Comparison of ENCODE assay signal across 32 mouse cellular contexts in the genomic region with DNA sequence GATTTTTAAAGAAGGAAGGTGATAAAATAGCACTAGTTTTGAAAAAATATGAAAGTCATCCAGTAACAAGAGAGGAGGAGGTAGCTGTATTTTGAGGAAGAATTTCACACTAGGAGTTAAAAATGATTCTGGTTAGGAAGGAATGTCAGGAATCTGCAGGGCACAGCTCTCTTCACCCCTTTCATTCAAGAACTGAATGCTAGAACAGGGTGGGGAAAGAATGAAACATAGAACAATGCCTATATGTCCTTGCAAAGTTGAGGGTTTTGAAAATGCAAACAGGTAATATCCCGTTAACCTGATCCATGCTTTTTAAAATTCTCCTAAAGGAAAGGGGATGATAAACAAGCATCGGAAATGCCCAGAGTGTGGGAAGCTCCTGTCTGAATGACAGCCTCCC. TPM values are rescaled to one million over a fixed set of nuclear protein-coding genes. Genes with fewer than 3 reads are reported as not detected.
DNase-seq lines count a peak whose midpoint lies in the region; ATAC-seq and TF ChIP-seq lines count a peak whose summit lies in the region.
"Had no signal": no experiment of that assay in that cellular context is flagged by ENCODE, and none has a peak within 500 bp of the region (broad histone marks: within the 10 kb centered on the region; RNA-seq: fewer than 3 reads in every experiment).

No protein-coding gene starts in this region.

- H3K4me2 ChIP-seq in heart, embryonic 16.5 days (ENCODE audit: low read depth, low read length), result peak overlapping the region; percentile 18; the same call in 1 of the 2 replicates
- H3K4me2 ChIP-seq in lung, postnatal 0 days (replicated peaks; ENCODE audit: low read depth, low read length), result no peak overlapping the region
- H3K4me2 ChIP-seq: embryonic facial prominence, embryonic 12.5 days; forebrain, embryonic 15.5 days; hindbrain, embryonic 15.5 days; kidney, embryonic 15.5 days; liver, embryonic 12.5 days; midbrain, embryonic 12.5 days; neural tube, embryonic 13.5 days had no signal

- H3K4me3 ChIP-seq in heart, embryonic 16.5 days (ENCODE audit: low read length), result no peak overlapping the region
- no peak overlapping the region for H3K4me3 ChIP-seq in lung, postnatal 0 days (ENCODE audit: low read depth, low read length)
- no peak overlapping the region for H3K4me3 ChIP-seq in limb, embryonic 10.5 days
- H3K4me3 ChIP-seq: embryonic facial prominence, embryonic 12.5 days; forebrain, embryonic 10.5 days; forebrain, embryonic 15.5 days; heart, embryonic 10.5 days; hindbrain, embryonic 10.5 days; hindbrain, embryonic 15.5 days; kidney, embryonic 15.5 days; liver, embryonic 12.5 days; megakaryocyte, embryonic 14.5 days; midbrain, embryonic 12.5 days; neural tube, embryonic 13.5 days had no signal

- no peak for DNase-seq in heart, adult 8-10 months (ENCODE audit: low spot score)
- peak; percentile 55 for DNase-seq in lung, postnatal 0 days (ENCODE audit: low spot score)
- DNase-seq in lung, postnatal 4 days, result no peak
- DNase-seq in ZHBTc4 (ENCODE audit: low read depth, low spot score), result peak; percentile 49
- DNase-seq in embryo, embryonic 9.5 days (ENCODE audit: extremely low spot score), result no peak
- no peak for DNase-seq in limb, embryonic 10.5 days (ENCODE audit: low spot score)
- DNase-seq: adrenal gland, adult 8-10 months; B cell, adult 2 months; cerebellum, adult 8-10 months; cerebellum, postnatal 25 days; heart, postnatal 10 days; kidney, adult 11 months; kidney, postnatal 4 days; liver, postnatal 0 days; lung, postnatal 36 days; right cerebral cortex, postnatal 4 days; thymus, adult 18-20 months; thymus, postnatal 36 days had no signal

- 25% methylated on average over 2 of the region's 2 CpGs for WGBS in heart, embryonic 16.5 days
- 20% methylated on average over 2 of the region's 2 CpGs for WGBS in lung, postnatal 0 days
- 73% methylated on average over 2 of the region's 2 CpGs for WGBS in limb, embryonic 10.5 days

- H3K27ac ChIP-seq in heart, embryonic 16.5 days (ENCODE audit: low read length), result no peak overlapping the region; the same call in 1 of the 2 replicates
- H3K27ac ChIP-seq in lung, postnatal 0 days (ENCODE audit: low read length), result no peak overlapping the region
- H3K27ac ChIP-seq in limb, embryonic 10.5 days, result no peak overlapping the region
- H3K27ac ChIP-seq: embryonic facial prominence, embryonic 12.5 days; forebrain, embryonic 15.5 days; hindbrain, embryonic 10.5 days; hindbrain, embryonic 15.5 days; kidney, embryonic 15.5 days; liver, embryonic 12.5 days; midbrain, embryonic 12.5 days; neural tube, embryonic 13.5 days; stomach, postnatal 0 days had no signal

- no peak; the same call in 1 of the 2 replicates for TF ChIP-seq EP300 in lung, postnatal 0 days (IDR thresholded peaks at IDR 0.05)

- H3K27me3 ChIP-seq in heart, embryonic 16.5 days (ENCODE audit: control insufficient read depth, insufficient read depth, low read length), result no peaks in the 10 kb centered on the region
- H3K27me3 ChIP-seq in lung, postnatal 0 days (replicated peaks; ENCODE audit: insufficient read depth, low read length), result no peaks in the 10 kb centered on the region
- H3K27me3 ChIP-seq in limb, embryonic 10.5 days (ENCODE audit: low read depth, poor library complexity, severe bottlenecking), result no peaks in the 10 kb centered on the region
- H3K27me3 ChIP-seq: embryonic facial prominence, embryonic 12.5 days; forebrain, embryonic 15.5 days; hindbrain, embryonic 15.5 days; kidney, embryonic 15.5 days; midbrain, embryonic 12.5 days; neural tube, embryonic 13.5 days had no signal

- H3K9me3 ChIP-seq in heart, embryonic 16.5 days (replicated peaks; ENCODE audit: control insufficient read depth, low read length), result no peaks in the 10 kb centered on the region
- H3K9me3 ChIP-seq in lung, postnatal 0 days (ENCODE audit: low read length), result no peaks in the 10 kb centered on the region
- H3K9me3 ChIP-seq in limb, embryonic 10.5 days (replicated peaks), result no peaks in the 10 kb centered on the region
- H3K9me3 ChIP-seq: embryonic facial prominence, embryonic 12.5 days; forebrain, embryonic 10.5 days; forebrain, embryonic 15.5 days; heart, embryonic 10.5 days; hindbrain, embryonic 10.5 days; hindbrain, embryonic 15.5 days; kidney, embryonic 15.5 days; liver, embryonic 12.5 days; megakaryocyte, embryonic 14.5 days; midbrain, embryonic 12.5 days; neural tube, embryonic 13.5 days had no signal

- H3K36me3 ChIP-seq in heart, embryonic 16.5 days (ENCODE audit: control insufficient read depth, insufficient read depth), result no peaks in the 10 kb centered on the region
- no peaks in the 10 kb centered on the region for H3K36me3 ChIP-seq in lung, postnatal 0 days (ENCODE audit: insufficient read depth, low read length)
- no peaks in the 10 kb centered on the region for H3K36me3 ChIP-seq in limb, embryonic 10.5 days
- H3K36me3 ChIP-seq: embryonic facial prominence, embryonic 12.5 days; forebrain, embryonic 10.5 days; forebrain, embryonic 15.5 days; heart, embryonic 10.5 days; hindbrain, embryonic 10.5 days; hindbrain, embryonic 15.5 days; kidney, embryonic 15.5 days; liver, embryonic 12.5 days; midbrain, embryonic 12.5 days; neural tube, embryonic 13.5 days had no signal

- TF ChIP-seq CTCF in lung, postnatal 0 days (IDR thresholded peaks at IDR 0.05), result no peak

- H3K4me1 ChIP-seq in heart, embryonic 16.5 days (ENCODE audit: control insufficient read depth, insufficient read depth, low read length), result peaks cover 17% of the 10 kb centered on the region
- no peaks in the 10 kb centered on the region; the same call in 1 of the 2 replicates for H3K4me1 ChIP-seq in lung, postnatal 0 days (ENCODE audit: insufficient read depth, low read depth, low read length)
- no peaks in the 10 kb centered on the region for H3K4me1 ChIP-seq in limb, embryonic 10.5 days
- H3K4me1 ChIP-seq: forebrain, embryonic 15.5 days; hindbrain, embryonic 15.5 days had no signal

- ATAC-seq in heart, embryonic 16.5 days (replicated peaks; ENCODE audit: extremely low read depth, insufficient read depth, low FRiP score), result no peak
- peak; percentile 41; the same call in 1 of the 2 replicates for ATAC-seq in lung, postnatal 0 days
- ATAC-seq: forebrain, embryonic 15.5 days; inflammation-experienced regulatory T-cells, adult 6 months; liver, embryonic 12.5 days; liver, postnatal 0 days had no signal

- H3K9ac ChIP-seq in heart, embryonic 16.5 days (ENCODE audit: low read length), result no peak overlapping the region
- no peak overlapping the region for H3K9ac ChIP-seq in lung, postnatal 0 days (replicated peaks; ENCODE audit: low read depth)
- H3K9ac ChIP-seq: embryonic facial prominence, embryonic 12.5 days; forebrain, embryonic 15.5 days; hindbrain, embryonic 15.5 days; kidney, embryonic 15.5 days; liver, embryonic 12.5 days; liver, postnatal 0 days; midbrain, embryonic 12.5 days; neural tube, embryonic 13.5 days had no signal

RNA-seq across cellular contexts. Expression of gene Trdmt1, which starts 9.5 kb away (rescaled TPM):
- polyA plus RNA-seq in heart, embryonic 16.5 days (2015; fragmentation: Nextera tagmentation; extraction: Ambion mirVana), result 10.4 and 11.2 TPM in 2 replicates
- total RNA-seq in heart, adult 8-10 months (2022), result 1 to 10 TPM; 6.3 to 8.9 (median 7.5) TPM
- 9.8 and 10.1 TPM in 2 replicates for polyA plus RNA-seq in lung, postnatal 0 days (2015; fragmentation: Nextera tagmentation; extraction: Ambion mirVana)
- polyA plus RNA-seq in limb, embryonic 10.5 days (2016; fragmentation: Nextera tagmentation; extraction: Ambion mirVana), result 7.7 and 8.2 TPM in 2 replicates

RNA-seq across cellular contexts. Expression of gene Vim, which starts 19.8 kb away (rescaled TPM):
- 820 and 887 TPM in 2 replicates for polyA plus RNA-seq in heart, embryonic 16.5 days (2015; fragmentation: Nextera tagmentation; extraction: Ambion mirVana)
- total RNA-seq in heart, adult 8-10 months (2022), result 100 to 1,000 TPM; 214 to 291 (median 257) TPM
- 1,068 and 1,145 TPM in 2 replicates for polyA plus RNA-seq in lung, postnatal 0 days (2015; fragmentation: Nextera tagmentation; extraction: Ambion mirVana)
- 183 and 240 TPM in 2 replicates for polyA plus RNA-seq in limb, embryonic 10.5 days (2016; fragmentation: Nextera tagmentation; extraction: Ambion mirVana)

Comparison
In these comparisons a context has a peak if more than half of its experiments do, and no peak if none do; other contexts are left out.
1. DNase-seq: peak in lung, postnatal 0 days (single experiment) and ZHBTc4 (single experiment); none in heart, adult 8-10 months (single experiment), lung, postnatal 4 days (0 of 2), embryo, embryonic 9.5 days (single experiment) and limb, embryonic 10.5 days (single experiment).